Mouse (Mus musculus) adrenal gland, postnatal 14 days (tissue): ENCODE data around the gene Gbp5. TPM values are rescaled to one million over a fixed set of nuclear protein-coding genes. Genes with fewer than 3 reads are reported as not detected.
"Not testable (repeated sequence)": the region's sequence is repeated elsewhere in the genome, so short reads cannot be mapped to it uniquely, and the experiment has no call there.

Experiments used
- DNase-seq: peaks from one replicate; pipeline ENCODE4 v3.0.0; 2021; ENCODE audit warnings: mixed read lengths
- total RNA-seq: library from RNA; stranded (reverse); gene quantifications from 2 replicates; pipeline ENCODE4 v1.2.3, GENCODE M21; 2021

The Gbp5 gene
- total RNA-seq, 1 experiment from 2014 or later, result 2.6 TPM

- not testable (repeated sequence) for DNase-seq
Observed at GRCm38 (mm10) chr3:142542776-142543175, 49.0 kb downstream of the Gbp5 start.

- DNase-seq, result peak; percentile 16
Observed at GRCm38 (mm10) chr3:142546690-142547089, 52.9 kb downstream of the Gbp5 start.

- no peak for DNase-seq
Observed at GRCm38 (mm10) chr3:142550052-142550676, 56.4 kb downstream of the Gbp5 start.

GRCm38 (mm10) chr3:142554601-142555000, 60.8 kb downstream of the Gbp5 start:
- DNase-seq, result no peak

- no peak for DNase-seq
Observed at GRCm38 (mm10) chr3:142555623-142556022, 61.8 kb downstream of the Gbp5 start.

GRCm38 (mm10) chr3:142559632-142560228, 66.0 kb downstream of the Gbp5 start, which contains the start of gene Gbp3:
TSS of gene Gbp3 (plus strand) at chr3:142560026.
- DNase-seq, result peak; percentile 44

- peak; percentile 93 for DNase-seq
Observed at GRCm38 (mm10) chr3:142560296-142560948, 66.6 kb downstream of the Gbp5 start.

- no peak for DNase-seq
Observed at GRCm38 (mm10) chr3:142561045-142561646, 67.4 kb downstream of the Gbp5 start.

- DNase-seq, result no peak
Observed at GRCm38 (mm10) chr3:142561666-142562065, 67.9 kb downstream of the Gbp5 start.

- not testable (repeated sequence) for DNase-seq
Observed at GRCm38 (mm10) chr3:142567490-142567889, 73.7 kb downstream of the Gbp5 start.

GRCm38 (mm10) chr3:142570738-142571137, 77.0 kb downstream of the Gbp5 start:
- no peak for DNase-seq

Other genes with a start within 250 kb of the Gbp5 start
- gene Pdlim5, start 98.3 kb upstream of the Gbp5 start, total RNA-seq, result 58.7 and 62.7 TPM in 2 replicates
- gene Gbp7, start 36.4 kb downstream of the Gbp5 start, total RNA-seq, result 9.4 and 12.2 TPM in 2 replicates
- gene Gbp3, start 66.0 kb downstream of the Gbp5 start, total RNA-seq, result 8.1 and 14.5 TPM in 2 replicates
- gene Gbp2b, start 100.9 kb downstream of the Gbp5 start, total RNA-seq, result 0.26 and 0.83 TPM in 2 replicates
- 11.8 and 12.7 TPM in 2 replicates for gene Gbp2, start 126.6 kb downstream of the Gbp5 start, total RNA-seq
- 32.6 and 41.8 TPM in 2 replicates for gene Kyat3, start 207.1 kb downstream of the Gbp5 start, total RNA-seq